Mouse (Mus musculus) bone marrow, adult 2 months (tissue): ENCODE measurements around the gene Mogs.

Experiments used
- CTCF ChIP-seq: fragments of 200-500 bp; IDR thresholded peaks from 2 replicates; pipeline ENCODE4 v1.5.1; 2011; ENCODE audit warnings: low read length, control low read depth; ENCODE audit not compliant: control insufficient read depth, insufficient read depth
- POLR2A ChIP-seq: fragments of 200-500 bp; IDR thresholded peaks from 2 replicates; pipeline ENCODE4 v1.6.1; 2011; ENCODE audit warnings: low read depth, mild to moderate bottlenecking, control low read depth, low read length, borderline replicate concordance; ENCODE audit not compliant: control insufficient read depth

DNA sequence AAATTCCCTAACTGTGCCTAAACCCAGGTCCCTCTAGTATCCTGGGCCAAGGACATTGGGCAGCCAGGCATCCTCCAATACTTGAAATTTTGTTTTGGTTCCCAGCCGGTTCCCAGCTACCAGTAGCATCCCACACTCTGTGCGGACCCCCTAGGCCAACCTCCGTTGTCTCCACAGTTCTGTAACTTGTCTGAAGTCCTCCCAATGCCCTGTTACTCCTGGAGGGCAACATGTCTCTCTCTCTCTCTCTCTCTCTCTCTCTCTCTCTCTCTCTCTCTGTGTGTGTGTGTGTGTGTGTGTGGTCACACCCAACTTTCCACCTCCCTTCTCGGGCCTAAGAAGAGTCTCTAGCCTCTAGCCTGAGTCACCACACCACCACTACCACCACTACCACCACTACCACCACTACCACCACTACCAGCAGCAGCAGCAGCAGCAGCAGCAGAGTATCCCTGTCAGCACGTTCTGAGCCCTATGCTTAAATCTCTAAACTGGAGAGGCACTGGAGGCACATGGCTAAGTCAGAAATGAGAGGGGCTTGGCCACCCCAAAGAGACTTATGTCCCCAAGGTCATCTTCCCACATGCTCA, 21.1 kb downstream of the Mogs start:
- TF ChIP-seq CTCF (no peak), POLR2A (no peak)
